Mouse (Mus musculus) left cerebral cortex, postnatal 10 days (tissue): ENCODE results near the gene Stk36. TPM values are rescaled to one million over a fixed set of nuclear protein-coding genes. Genes with fewer than 3 reads are reported as not detected.

Source experiments
- DNase-seq, 2 experiments: peaks; one replicate each; pipeline ENCODE4 v3.0.0; 2021 to 2022; ENCODE audit warnings: low spot score in 2 of 2, mixed read lengths in 1 of 2; ENCODE audit errors: extremely low spot score in 1 of 2
- intact Hi-C: fragments of 180-260 bp; cut with DNase I; formaldehyde crosslinking; loops from one replicate; pipeline ENCODE4 v1.15.1; 2025
- total RNA-seq, 2 experiments: library from RNA; stranded (reverse); gene quantifications; 2 replicates each; pipeline ENCODE4 v1.2.3; 2021

Stk36 gene
- 1 to 10 TPM; 7.5 to 8.8 TPM for total RNA-seq

GRCm38 (mm10) chr1:74601267-74601962 lies at the start of gene Stk36, which contains the start of gene Rnf25:
Gene Stk36, plus strand, starts transcription at chr1:74601445.
Gene Rnf25, minus strand, starts transcription at chr1:74601397.
- peak; percentile 89 to 90 for DNase-seq

GRCm38 (mm10) chr1:74559061-74559460 lies 42.2 kb upstream of the Stk36 start:
- intact Hi-C loops: no loop called here
- DNase-seq: no peak

More at GRCm38 (mm10) chr1:74601267-74601962, at the start of gene Stk36, which contains the start of gene Rnf25:
- intact Hi-C loops: no loop called here

GRCm38 (mm10) chr1:74565834-74566233 lies 35.4 kb upstream of the Stk36 start:
- intact Hi-C loops: no loop called here
- DNase-seq: no peak

GRCm38 (mm10) chr1:74569739-74570719 lies 31.2 kb upstream of the Stk36 start:
- no peak for DNase-seq
- intact Hi-C loops: loop anchor here (5.0 to 10.0 kb wide), 2 partner anchors 43 to 95 kb away; no protein-coding TSS in a partner anchor

GRCm38 (mm10) chr1:74582621-74583020 lies 18.6 kb upstream of the Stk36 start:
- no peak for DNase-seq
- intact Hi-C loops: no loop called here

- no peak for DNase-seq
- intact Hi-C loops: no loop called here
Measured at GRCm38 (mm10) chr1:74584616-74585398, 16.4 kb upstream of the Stk36 start.

GRCm38 (mm10) chr1:74587233-74587772 lies 13.9 kb upstream of the Stk36 start:
- intact Hi-C loops: no loop called here
- DNase-seq: no peak

GRCm38 (mm10) chr1:74587773-74588445 lies 13.3 kb upstream of the Stk36 start, which contains the start of the genes Zfp142 and Bcs1l:
Gene Zfp142, minus strand, starts transcription at chr1:74588246.
Gene Bcs1l, plus strand, starts transcription at chr1:74588289.
- DNase-seq: peak; percentile 99
- intact Hi-C loops: no loop called here

- DNase-seq: no peak
- intact Hi-C loops: no loop called here
Measured at GRCm38 (mm10) chr1:74594434-74594833, 6.8 kb upstream of the Stk36 start.

- intact Hi-C loops: no loop called here
- no peak for DNase-seq
Measured at GRCm38 (mm10) chr1:74600501-74601266, 561 bp upstream of the Stk36 start.

GRCm38 (mm10) chr1:74624183-74624582 lies 22.9 kb downstream of the Stk36 start:
- intact Hi-C loops: no loop called here
- no peak for DNase-seq

- intact Hi-C loops: no loop called here
- DNase-seq: no peak
Measured at GRCm38 (mm10) chr1:74626076-74626475, 24.8 kb downstream of the Stk36 start.

- DNase-seq: peak in 1 of 2 experiments; percentile 34
- intact Hi-C loops: no loop called here
Measured at GRCm38 (mm10) chr1:74628001-74628400, 26.8 kb downstream of the Stk36 start.

- intact Hi-C loops: no loop called here
- DNase-seq: no peak
Measured at GRCm38 (mm10) chr1:74632734-74633133, 31.5 kb downstream of the Stk36 start.

GRCm38 (mm10) chr1:74643524-74643923 lies 42.3 kb downstream of the Stk36 start:
- intact Hi-C loops: loop anchor here (10.0 kb wide), 1 partner anchor 111 kb away; no protein-coding TSS in a partner anchor
- DNase-seq: no peak

- intact Hi-C loops: loop anchor here (10.0 kb wide), 1 partner anchor 111 kb away; no protein-coding TSS in a partner anchor
Measured at GRCm38 (mm10) chr1:74643926-74644325, 42.7 kb downstream of the Stk36 start.

More at GRCm38 (mm10) chr1:74643926-74644325, 42.7 kb downstream of the Stk36 start:
- no peak for DNase-seq
